Mouse (Mus musculus): ENCODE results near the gene Thap8.

Thap8 gene

GRCm38 (mm10) chr7:30286701-30287410, 7.0 kb downstream of the Thap8 start:
- peak; percentile 72 for DNase-seq (ENCODE audit: low read depth, low spot score)

DNA sequence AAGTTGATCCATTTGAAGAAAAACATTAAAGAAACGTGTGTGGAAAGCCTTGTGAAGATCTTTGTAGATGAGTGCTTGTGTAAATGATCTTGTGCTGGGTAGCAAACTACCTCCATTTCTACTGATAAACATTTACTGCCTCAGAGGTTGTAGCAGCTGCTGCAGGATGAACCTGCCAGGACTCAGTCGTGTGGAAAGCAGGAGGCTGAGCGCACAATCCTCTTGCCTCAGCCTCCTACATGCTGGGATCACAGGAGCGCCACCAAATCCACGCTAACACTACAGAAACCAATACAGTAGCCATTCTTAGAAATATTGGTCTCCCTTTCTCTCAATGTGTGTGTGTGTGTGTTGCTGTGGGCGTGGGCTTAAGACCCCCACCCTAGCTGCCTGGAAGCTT, 8.2 kb downstream of the Thap8 start:
- DNase-seq (ENCODE audit: low read depth, low spot score) = no peak

DNA sequence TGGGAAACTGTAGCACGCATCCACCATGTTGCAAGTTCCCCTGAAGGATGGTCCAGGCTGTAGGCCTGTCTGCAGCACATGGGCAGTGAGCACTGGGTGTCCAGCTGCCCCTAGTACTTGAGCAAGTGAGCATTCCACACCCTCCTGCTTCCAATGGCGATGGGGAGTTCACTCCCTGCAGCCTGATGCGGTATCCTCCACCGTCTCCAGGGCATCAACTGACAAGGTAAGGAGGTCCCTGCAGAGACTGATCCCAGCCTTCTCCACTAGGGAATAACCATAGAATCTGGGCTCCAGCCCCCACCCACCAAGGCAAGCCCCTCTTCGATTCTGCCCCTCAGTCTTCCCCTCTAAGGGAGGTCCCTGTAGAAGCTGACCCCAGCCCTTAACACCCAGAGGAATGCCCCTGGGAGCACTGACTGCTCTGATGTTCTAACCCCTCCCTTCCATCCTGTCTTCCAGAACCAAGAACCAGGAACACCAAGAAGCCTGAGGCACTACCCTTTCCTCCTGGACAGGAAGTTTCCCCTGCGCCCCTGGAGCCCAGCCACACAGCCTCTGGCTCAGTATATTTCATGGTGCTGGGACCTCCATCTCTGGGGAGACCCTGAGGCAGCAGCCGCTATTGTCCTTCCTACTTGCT, 9.3 kb downstream of the Thap8 start:
- DNase-seq (ENCODE audit: low read depth, low spot score) = no peak

DNA sequence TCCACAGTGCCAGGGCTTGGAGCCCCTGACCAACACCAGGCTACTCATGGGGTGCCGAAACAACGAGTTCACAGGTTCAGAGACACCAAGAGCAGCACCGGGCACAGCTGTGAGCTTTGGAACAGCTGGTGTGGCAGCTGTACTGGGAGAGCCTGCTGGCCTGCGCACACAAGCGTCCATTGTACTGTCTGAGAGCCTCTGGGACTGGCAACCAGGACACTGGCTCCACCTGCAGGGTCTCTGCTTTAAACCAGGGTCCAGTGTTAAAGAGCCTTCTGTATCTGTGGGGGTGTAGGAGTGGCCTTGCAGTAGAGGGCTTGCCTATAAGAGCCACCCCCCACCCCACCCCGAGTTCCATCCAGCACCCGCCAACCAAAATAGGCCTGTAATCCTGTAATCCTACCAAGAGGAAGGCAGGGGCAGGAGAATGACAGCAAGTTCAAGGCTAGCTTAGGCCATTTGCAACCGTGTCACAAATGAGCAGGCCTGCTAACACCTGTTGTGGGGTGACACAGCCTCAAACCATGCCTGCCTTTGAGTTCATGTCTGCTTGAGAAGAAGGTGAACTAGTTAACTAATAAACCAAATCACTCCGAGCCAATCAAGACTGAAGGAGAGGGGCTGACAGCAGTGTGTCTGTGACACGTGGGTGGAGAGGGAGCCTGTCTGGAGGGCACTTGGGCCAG, 10.0 kb downstream of the Thap8 start:
- no peak for DNase-seq (ENCODE audit: low read depth, low spot score)

- peak; percentile 76 for DNase-seq (ENCODE audit: low read depth, low spot score)
Measured at GRCm38 (mm10) chr7:30291215-30292131, 11.6 kb downstream of the Thap8 start, which contains the start of gene Clip3. TSS of gene Clip3 (plus strand) at chr7:30291728.

DNA sequence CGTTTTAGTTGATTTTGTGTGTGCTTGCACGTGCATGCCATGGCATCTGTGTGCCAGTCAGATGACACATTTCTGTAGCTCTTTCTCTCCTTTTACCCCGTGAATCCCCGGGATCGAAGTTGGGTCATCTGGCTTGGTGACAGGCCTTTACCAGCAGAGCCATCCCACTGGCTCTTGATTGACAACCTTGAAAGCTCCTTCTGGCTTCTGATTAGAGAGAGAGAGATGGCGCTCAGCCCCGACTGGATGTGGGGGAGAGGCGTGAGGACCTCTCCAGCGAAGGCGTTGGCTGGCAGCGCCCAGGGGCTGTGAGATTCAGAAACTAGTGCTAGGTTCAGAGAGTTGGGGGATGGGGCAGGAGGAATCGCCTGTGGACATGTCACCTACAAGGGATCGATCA, 13.9 kb downstream of the Thap8 start:
- DNase-seq (ENCODE audit: low read depth, low spot score) = no peak

GRCm38 (mm10) chr7:30294296-30294695, 14.4 kb downstream of the Thap8 start:
- DNase-seq (ENCODE audit: low read depth, low spot score) = no peak

GRCm38 (mm10) chr7:30295103-30295502, 15.2 kb downstream of the Thap8 start:
- DNase-seq (ENCODE audit: low read depth, low spot score) = peak; percentile 74

DNA sequence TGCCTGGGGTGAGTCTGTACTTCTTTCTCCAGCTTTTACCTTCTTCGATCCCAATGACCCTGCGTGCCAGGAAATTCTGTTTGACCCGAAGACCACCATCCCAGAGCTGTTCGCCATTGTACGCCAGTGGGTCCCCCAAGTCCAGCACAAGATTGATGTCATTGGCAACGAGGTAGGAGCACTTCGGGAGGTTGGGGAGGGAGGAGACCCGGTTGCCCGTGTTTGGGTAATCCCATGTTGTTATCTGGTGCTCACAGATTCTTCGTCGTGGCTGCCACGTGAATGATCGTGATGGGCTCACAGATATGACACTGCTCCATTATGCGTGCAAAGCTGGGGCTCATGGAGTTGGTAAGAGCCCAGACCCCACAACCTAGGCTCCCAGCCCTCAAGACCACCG, 16.9 kb downstream of the Thap8 start:
- no peak for DNase-seq (ENCODE audit: low read depth, low spot score)

DNA sequence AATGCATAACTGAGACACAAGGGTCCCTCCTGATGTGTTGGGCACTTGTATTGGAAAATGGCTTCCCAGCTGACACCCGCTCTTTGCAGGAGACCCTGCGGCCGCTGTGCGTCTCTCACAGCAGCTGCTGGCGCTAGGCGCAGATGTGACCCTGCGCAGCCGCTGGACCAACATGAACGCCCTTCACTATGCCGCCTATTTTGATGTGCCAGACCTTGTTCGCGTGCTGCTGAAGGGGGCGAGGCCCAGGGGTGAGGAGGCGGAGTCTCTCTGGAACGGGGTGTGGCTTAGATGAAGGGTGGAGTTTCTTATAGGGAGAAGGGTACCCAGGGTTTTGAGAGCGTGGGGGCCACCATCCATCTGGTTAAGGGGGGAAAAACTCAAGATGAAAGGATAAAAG, 17.4 kb downstream of the Thap8 start:
- DNase-seq (ENCODE audit: low read depth, low spot score) = peak; percentile 78

GRCm38 (mm10) chr7:30300914-30301313, 21.0 kb downstream of the Thap8 start:
- DNase-seq (ENCODE audit: low read depth, low spot score) = peak; percentile 69

- peak; percentile 73 for DNase-seq (ENCODE audit: low read depth, low spot score)
Measured at GRCm38 (mm10) chr7:30306083-30306779, 26.3 kb downstream of the Thap8 start.

- peak; percentile 99 for DNase-seq (ENCODE audit: low read depth, low spot score)
Measured at GRCm38 (mm10) chr7:30308076-30309005, 28.4 kb downstream of the Thap8 start, which contains the start of gene Alkbh6. TSS of gene Alkbh6 (plus strand) at chr7:30308717.

- DNase-seq (ENCODE audit: low read depth, low spot score) = peak; percentile 55
Measured at GRCm38 (mm10) chr7:30309395-30310129, 29.7 kb downstream of the Thap8 start.

- no peak for DNase-seq (ENCODE audit: low read depth, low spot score)
Measured at GRCm38 (mm10) chr7:30310136-30310535, 30.2 kb downstream of the Thap8 start.

DNA sequence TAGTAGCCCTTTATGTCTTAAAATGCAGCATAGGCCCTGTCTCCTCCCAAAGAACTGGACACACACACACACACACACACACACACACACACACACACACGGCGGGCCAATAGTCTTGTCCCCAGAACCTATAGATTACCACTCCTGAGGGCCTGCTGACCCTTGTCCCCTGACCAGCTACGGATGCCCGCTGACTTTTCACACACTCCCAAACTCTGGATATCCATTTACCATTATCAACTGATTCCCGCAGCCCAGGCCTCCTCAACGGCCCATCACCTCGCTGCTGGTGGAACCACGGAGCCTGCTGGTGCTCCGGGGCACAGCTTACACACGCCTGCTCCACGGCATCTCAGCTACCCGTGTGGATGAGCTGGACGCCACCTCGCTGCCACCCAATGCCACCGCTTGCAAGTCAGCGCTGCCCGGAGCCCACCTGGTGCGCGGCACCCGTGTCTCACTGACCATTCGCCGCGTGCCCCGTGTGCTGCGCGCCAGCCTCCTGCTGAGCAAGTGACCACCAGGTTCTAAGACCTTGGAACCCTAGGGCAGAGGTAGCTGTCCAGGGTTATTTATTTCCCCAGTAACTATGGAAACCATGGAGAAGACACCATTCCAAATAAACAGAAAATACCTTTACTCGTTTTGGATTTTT, 33.9 kb downstream of the Thap8 start:
- DNase-seq (ENCODE audit: low read depth, low spot score) = no peak

- peak; percentile 63 for DNase-seq (ENCODE audit: low read depth, low spot score)
Measured at GRCm38 (mm10) chr7:30314721-30315155, 34.8 kb downstream of the Thap8 start, which contains the start of gene Syne4. TSS of gene Syne4 (plus strand) at chr7:30314807.
